Mouse (Mus musculus) lung, postnatal 0 days (tissue): ENCODE measurements at regions not wholly inside any gene's neighbourhood (a gene's known extent, or its start where the extent isn't known, plus 50 kb on each side); places are given as distances from the start of the nearest gene placed in this dataset.

ENCODE experiments used
- ATAC-seq: fragments of 200-750 bp; cut with Nextera tagmentation; 2 replicates; pipeline ENCODE4 v1.8.0; 2017; ENCODE audit warnings: moderate library complexity
- DNase-seq: peaks from one replicate; pipeline ENCODE4 v3.0.0-alpha.2; 2016; ENCODE audit warnings: low spot score
- H3K27ac ChIP-seq: fragments of 300-500 bp; sonication (generic); 2 replicates; pipeline ENCODE4 v1.5.1; 2014; ENCODE audit warnings: antibody characterized with exemption, mild to moderate bottlenecking, low read length, mixed read lengths
- H3K27me3 ChIP-seq: fragments of 300-500 bp; sonication (generic); replicated peaks from 2 replicates; pipeline ENCODE4 v1.6.1; 2014; ENCODE audit warnings: low read length, mixed read lengths; ENCODE audit not compliant: insufficient read depth
- H3K36me3 ChIP-seq: fragments of 300-500 bp; sonication (generic); 2 replicates; pipeline ENCODE4 v1.6.1; 2014; ENCODE audit warnings: low read length, mixed read lengths; ENCODE audit not compliant: insufficient read depth
- H3K4me1 ChIP-seq: fragments of 300-500 bp; sonication (generic); 2 replicates; pipeline ENCODE4 v1.6.1; 2014; ENCODE audit warnings: antibody characterized with exemption, low read depth, low read length, mixed read lengths; ENCODE audit not compliant: insufficient read depth
- H3K4me2 ChIP-seq: fragments of 300-500 bp; sonication (generic); replicated peaks from 2 replicates; pipeline ENCODE4 v1.6.1; 2014; ENCODE audit warnings: low read depth, mild to moderate bottlenecking, low read length, moderate library complexity, mixed read lengths
- H3K4me3 ChIP-seq: fragments of 300-500 bp; sonication (generic); 2 replicates; pipeline ENCODE4 v1.5.1; 2014; ENCODE audit warnings: low read depth, low read length
- H3K9ac ChIP-seq: fragments of 300-500 bp; sonication (generic); replicated peaks from 2 replicates; pipeline ENCODE4 v1.6.1; 2014; ENCODE audit warnings: low read depth, mild to moderate bottlenecking
- H3K9me3 ChIP-seq: fragments of 300-500 bp; sonication (generic); 2 replicates; pipeline ENCODE4 v1.6.1; 2016; ENCODE audit warnings: low read length, mixed read lengths
- CTCF ChIP-seq: IDR thresholded peaks from 2 replicates; pipeline ENCODE4 v1.5.1; 2016; ENCODE audit warnings: antibody characterized with exemption, mild to moderate bottlenecking
- EP300 ChIP-seq: IDR thresholded peaks from 2 replicates; pipeline ENCODE4 v1.6.1; 2016; ENCODE audit warnings: antibody characterized with exemption, mild to moderate bottlenecking, control low read depth
- WGBS: fragments of 180-500 bp; shearing (Covaris S2); extraction: QIAGEN DNeasy Blood & Tissue Kit; methylation state at CpG from one replicate; pipeline ENCODE4 v1.1.7; 2014; 5-methylcytosine and 5-hydroxymethylcytosine counted together

DNA sequence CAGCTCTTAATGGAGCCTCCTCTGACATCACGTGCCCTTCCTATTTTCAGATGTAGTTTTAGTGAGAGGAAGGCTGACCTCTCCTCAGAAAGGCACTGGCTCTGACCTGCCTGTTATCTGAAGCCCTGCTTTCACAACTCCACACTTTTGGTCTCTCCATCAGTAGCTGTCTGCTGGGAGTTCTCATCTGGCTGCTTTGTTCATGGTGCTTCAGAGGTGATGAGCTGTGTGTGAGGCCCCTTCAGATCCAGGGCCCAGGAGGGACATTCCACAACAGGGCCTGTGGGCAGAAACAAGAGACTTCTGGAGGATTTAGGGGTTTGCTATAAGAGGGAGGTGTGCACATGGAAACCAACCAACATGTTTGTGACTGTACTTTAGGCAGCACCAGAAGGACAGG, 50.8 kb upstream of the Fhl2 start:
- TF ChIP-seq EP300: no peak
- no peak for TF ChIP-seq CTCF
- ATAC-seq (no peak), DNase-seq (no peak)
- H3K27me3 ChIP-seq: no peaks in the 10 kb centered on the region
- no peak overlapping the region for H3K4me3 ChIP-seq
- no peaks in the 10 kb centered on the region for H3K9me3 ChIP-seq
- no peaks in the 10 kb centered on the region for H3K36me3 ChIP-seq
- H3K4me1 ChIP-seq: no peaks in the 10 kb centered on the region
- H3K4me2 ChIP-seq: no peak overlapping the region
- H3K27ac ChIP-seq: no peak overlapping the region
- 87% methylated on average over 1 of the region's 1 CpGs for WGBS
- no peak overlapping the region for H3K9ac ChIP-seq

DNA sequence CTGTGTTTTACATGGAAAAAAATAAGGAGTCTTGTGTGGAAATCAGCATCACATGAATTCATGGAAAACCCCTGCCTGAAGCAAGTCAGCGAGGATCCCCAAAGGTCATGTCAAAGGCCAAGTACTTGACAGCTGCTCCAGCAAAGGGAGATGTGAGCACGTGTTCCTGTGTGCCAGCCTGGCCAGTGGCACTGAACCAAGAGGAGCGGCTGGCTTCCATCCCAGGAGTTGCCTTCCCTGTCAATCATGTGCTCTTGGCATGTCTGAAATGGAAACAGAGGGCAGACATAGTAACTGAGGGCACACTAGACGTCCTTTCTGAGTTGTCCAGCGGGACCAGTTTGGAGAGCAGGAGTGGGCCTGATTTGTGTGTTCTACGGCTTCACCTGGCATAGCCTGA, 53.5 kb upstream of the Fhl2 start:
- Histone ChIP-seq H3K36me3 (no peaks in the 10 kb centered on the region), H3K27ac (no peak overlapping the region), H3K4me2 (no peak overlapping the region), H3K27me3 (no peaks in the 10 kb centered on the region), H3K4me3 (no peak overlapping the region), H3K9me3 (no peaks in the 10 kb centered on the region), H3K9ac (no peak overlapping the region), H3K4me1 (no peaks in the 10 kb centered on the region)
- WGBS: 65% methylated on average over 6 of the region's 6 CpGs
- DNase-seq: no peak
- TF ChIP-seq CTCF (no peak), EP300 (no peak)
- no peak for ATAC-seq

DNA sequence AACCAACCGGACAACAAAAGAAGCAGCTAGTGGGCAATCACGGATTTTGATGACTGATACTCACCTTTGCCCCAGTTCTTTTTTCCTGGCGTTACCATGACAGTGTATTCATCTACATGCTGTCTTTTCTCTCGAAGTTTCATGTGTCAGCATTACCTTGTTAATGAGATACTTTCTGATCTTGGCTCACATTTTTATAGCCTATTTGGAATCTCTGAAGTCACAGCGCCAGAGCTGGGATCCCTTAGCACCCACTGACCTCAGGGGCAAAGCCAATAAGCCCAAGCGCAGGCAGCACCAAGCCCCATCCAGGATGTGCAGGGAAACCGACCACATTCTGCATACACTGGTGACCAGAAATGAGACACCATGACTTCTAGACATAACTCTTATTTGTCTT, 54.6 kb upstream of the Fhl2 start:
- Histone ChIP-seq H3K27ac (no peak overlapping the region), H3K36me3 (no peaks in the 10 kb centered on the region), H3K4me3 (no peak overlapping the region), H3K4me2 (no peak overlapping the region), H3K9me3 (no peaks in the 10 kb centered on the region), H3K27me3 (no peaks in the 10 kb centered on the region), H3K4me1 (no peaks in the 10 kb centered on the region), H3K9ac (no peak overlapping the region)
- 74% methylated on average over 7 of the region's 7 CpGs for WGBS
- ATAC-seq (no peak), DNase-seq (no peak)
- TF ChIP-seq EP300: no peak
- no peak for TF ChIP-seq CTCF

DNA sequence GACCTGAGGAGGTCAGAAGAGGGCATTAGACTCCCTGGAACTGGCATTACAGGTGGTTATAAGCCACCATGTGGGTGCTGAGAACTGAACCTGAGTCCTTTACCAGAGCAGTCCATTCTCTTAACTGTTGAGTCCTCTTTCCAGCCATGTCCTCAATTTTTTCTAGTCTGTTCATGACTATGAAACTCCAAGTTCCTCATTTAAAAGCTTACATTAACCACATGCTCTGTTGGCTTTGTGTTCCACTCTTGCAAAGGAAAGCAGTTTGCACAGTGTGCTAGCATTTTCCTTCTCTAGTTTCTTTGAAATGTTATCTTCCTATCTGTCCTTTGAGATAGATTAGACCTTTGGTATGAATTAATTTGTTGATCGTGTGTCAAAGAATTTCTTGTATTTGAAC, 57.3 kb upstream of the Fhl2 start:
- DNase-seq: no peak
- Histone ChIP-seq H3K27me3 (no peaks in the 10 kb centered on the region), H3K36me3 (no peaks in the 10 kb centered on the region), H3K4me2 (no peak overlapping the region), H3K4me3 (no peak overlapping the region), H3K9me3 (no peaks in the 10 kb centered on the region), H3K4me1 (no peaks in the 10 kb centered on the region), H3K27ac (no peak overlapping the region), H3K9ac (no peak overlapping the region)
- 75% methylated on average over 1 of the region's 1 CpGs for WGBS
- ATAC-seq: no peak
- TF ChIP-seq CTCF (no peak), EP300 (no peak)

DNA sequence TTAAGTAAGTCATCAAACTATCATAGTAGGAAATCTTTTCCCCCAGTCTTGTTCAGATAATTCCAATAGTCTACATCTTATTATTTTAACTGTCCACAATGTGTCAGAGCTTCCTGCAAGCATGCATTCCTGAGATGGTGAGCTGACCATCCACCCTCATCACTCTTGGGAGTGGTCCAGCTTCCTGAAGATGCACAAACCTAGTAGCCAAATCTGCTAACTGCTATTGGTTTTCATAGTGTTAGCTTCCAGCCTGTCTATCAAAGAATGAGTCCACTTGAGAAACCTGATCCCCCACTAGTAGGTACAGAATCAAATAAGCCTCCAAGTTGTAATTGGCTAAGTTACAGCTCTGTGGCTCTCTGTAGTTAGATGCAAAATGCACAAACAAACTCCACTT, 59.3 kb upstream of the Fhl2 start:
- H3K27me3 ChIP-seq: no peaks in the 10 kb centered on the region
- H3K9me3 ChIP-seq: no peaks in the 10 kb centered on the region
- DNase-seq (no peak), ATAC-seq (no peak)
- H3K36me3 ChIP-seq: no peaks in the 10 kb centered on the region
- no peak overlapping the region for H3K4me2 ChIP-seq
- no peak overlapping the region for H3K27ac ChIP-seq
- no peak overlapping the region for H3K4me3 ChIP-seq
- H3K9ac ChIP-seq: no peak overlapping the region
- H3K4me1 ChIP-seq: no peaks in the 10 kb centered on the region
- TF ChIP-seq CTCF (no peak), EP300 (no peak)

DNA sequence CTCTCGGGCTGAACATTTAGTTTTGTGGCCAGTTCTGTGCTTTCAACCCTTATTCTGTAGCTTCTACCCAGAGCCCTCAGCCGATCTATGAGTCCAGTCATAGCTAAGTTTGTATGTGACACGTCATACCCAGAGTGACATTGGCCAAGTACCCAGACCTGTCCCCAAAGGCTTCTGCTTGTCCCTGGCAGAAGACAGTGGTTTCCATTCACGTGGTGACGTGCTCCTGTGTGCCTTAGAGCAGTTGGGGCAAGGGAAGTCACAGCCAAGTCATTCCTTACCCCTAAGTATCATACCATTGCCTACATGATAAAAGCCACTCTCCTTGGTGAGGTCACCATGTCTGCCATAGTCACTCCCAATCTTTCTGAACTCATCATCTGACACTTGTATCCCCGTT, 61.1 kb upstream of the Fhl2 start:
- ATAC-seq: no peak
- 76% methylated on average over 6 of the region's 6 CpGs for WGBS
- no peak overlapping the region for H3K27ac ChIP-seq
- no peak for TF ChIP-seq EP300
- no peak for TF ChIP-seq CTCF
- no peaks in the 10 kb centered on the region for H3K9me3 ChIP-seq
- no peak overlapping the region for H3K9ac ChIP-seq
- H3K4me2 ChIP-seq: no peak overlapping the region
- no peak for DNase-seq
- no peak overlapping the region for H3K4me3 ChIP-seq
- H3K27me3 ChIP-seq: no peaks in the 10 kb centered on the region
- H3K4me1 ChIP-seq: no peaks in the 10 kb centered on the region
- no peaks in the 10 kb centered on the region for H3K36me3 ChIP-seq

DNA sequence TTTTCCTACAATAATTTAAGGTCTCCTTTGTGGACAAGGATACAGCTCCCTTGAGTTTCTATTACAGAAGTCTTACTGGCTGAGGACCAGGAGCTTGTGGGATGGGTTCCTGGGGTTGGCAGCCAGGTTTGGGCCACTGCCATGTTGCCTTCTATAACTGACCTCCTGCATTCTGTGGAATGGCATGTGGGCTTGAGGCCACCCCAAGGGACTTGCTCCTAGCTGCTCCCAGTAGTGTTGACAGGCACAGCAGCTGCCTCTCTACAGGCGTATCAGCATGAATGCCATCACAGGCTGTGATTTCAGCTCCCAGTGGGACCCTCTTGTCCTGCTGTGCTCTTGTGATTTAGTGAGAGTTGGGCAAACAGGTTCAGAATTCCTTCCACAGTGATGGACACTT, 63.1 kb upstream of the Fhl2 start:
- DNase-seq: no peak
- no peaks in the 10 kb centered on the region for H3K36me3 ChIP-seq
- no peak overlapping the region for H3K4me3 ChIP-seq
- TF ChIP-seq CTCF: no peak
- TF ChIP-seq EP300: no peak
- no peak overlapping the region for H3K9ac ChIP-seq
- H3K27ac ChIP-seq: no peak overlapping the region
- H3K4me1 ChIP-seq: no peaks in the 10 kb centered on the region
- no peaks in the 10 kb centered on the region for H3K9me3 ChIP-seq
- ATAC-seq: no peak
- 68% methylated on average over 1 of the region's 1 CpGs for WGBS
- H3K27me3 ChIP-seq: no peaks in the 10 kb centered on the region
- H3K4me2 ChIP-seq: no peak overlapping the region
